ENCODE assay signal across 11 mouse cellular contexts in genomic region chr14:50976674-50977073, GRCm38 (mm10). TPM values are rescaled to one million over a fixed set of nuclear protein-coding genes. Genes with fewer than 3 reads are reported as not detected.
DNase-seq lines count a peak whose midpoint lies in the region; ATAC-seq and TF ChIP-seq lines count a peak whose summit lies in the region.
"Had no signal": no experiment of that assay in that cellular context is flagged by ENCODE, and none has a peak within 500 bp of the region (broad histone marks: within the 10 kb centered on the region; RNA-seq: fewer than 3 reads in every experiment).

No protein-coding gene starts in this region.

- peak overlapping the region; percentile 26 for H3K4me2 ChIP-seq in heart, embryonic 15.5 days

- peaks cover 3% of the 10 kb centered on the region for H3K36me3 ChIP-seq in heart, adult 2 months (ENCODE audit: control insufficient read depth, insufficient read depth, low read length)
- H3K36me3 ChIP-seq in heart, embryonic 15.5 days = no peaks in the 10 kb centered on the region

- WGBS in heart, adult 2 months = 25% methylated on average over 9 of the region's 9 CpGs
- WGBS in heart, embryonic 15.5 days = 27% methylated on average over 9 of the region's 9 CpGs

- no peaks in the 10 kb centered on the region for H3K9me3 ChIP-seq in heart, embryonic 15.5 days (replicated peaks)

- TF ChIP-seq EP300 in heart, adult 2 months (IDR thresholded peaks at IDR 0.05; ENCODE audit: insufficient read depth, low read depth, low read length) = no peak

- ATAC-seq in heart, embryonic 15.5 days (replicated peaks; ENCODE audit: insufficient number of reproducible peaks, insufficient read depth, low FRiP score, low read depth) = 0 out of 2 replicates have a peak, but pooled peaks have one; percentile 32

- H3K79me2 ChIP-seq in heart, adult 2 months (replicated peaks; ENCODE audit: control insufficient read depth, insufficient read depth, low read length) = no peaks in the 10 kb centered on the region

- no peak overlapping the region for H3K4me3 ChIP-seq in heart, adult 2 months
- no peak overlapping the region for H3K4me3 ChIP-seq in cortical plate, adult 2 months (ENCODE audit: insufficient read depth, low read length)
- H3K4me3 ChIP-seq in heart, embryonic 15.5 days = no peak overlapping the region

- no peak overlapping the region; the same call in 1 of the 2 replicates for H3K27ac ChIP-seq in heart, adult 2 months
- no peak overlapping the region for H3K27ac ChIP-seq in cortical plate, adult 2 months (ENCODE audit: insufficient read depth, low read length)
- no peak overlapping the region for H3K27ac ChIP-seq in heart, embryonic 15.5 days
- H3K27ac ChIP-seq: macrophage had no signal

- TF ChIP-seq CTCF in heart, adult 2 months (IDR thresholded peaks at IDR 0.05) = peak; percentile 70
- 0 out of 2 replicates have a peak, but pooled peaks have one; percentile 6 for TF ChIP-seq CTCF in cortical plate, adult 2 months (IDR thresholded peaks at IDR 0.05; ENCODE audit: extremely low read depth, insufficient read depth, low read length)

- intact Hi-C loops in heart, adult 2 months (cut with DNase I) = loop anchor here (1.0 to 2.0 kb wide), 2 partner anchors 46 to 87 kb away; no protein-coding TSS in a partner anchor
- intact Hi-C loops in heart, postnatal 14 days (cut with DNase I) = loop anchor here (1.0 to 2.0 kb wide), 2 partner anchors 46 to 88 kb away; no protein-coding TSS in a partner anchor

- peak in 1 of 2 experiments; percentile 36 for DNase-seq in heart, adult 2 months
- no peak for DNase-seq in heart, postnatal 14 days
- DNase-seq in lung, postnatal 36 days = peak; percentile 35
- no peak for DNase-seq in layer of hippocampus, adult 9-10 months (ENCODE audit: low spot score)
- no peak for DNase-seq in cerebellum, adult 18-20 months
- DNase-seq in retina, postnatal 1 day = no peak

- TF ChIP-seq POLR2A in heart, adult 2 months (IDR thresholded peaks at IDR 0.05; ENCODE audit: insufficient read depth, low read depth, low read length) = no peak
- no peak for TF ChIP-seq POLR2A in cortical plate, adult 2 months (IDR thresholded peaks at IDR 0.05; ENCODE audit: extremely low read depth, insufficient read depth, low read length)

- peak overlapping the region; percentile 17 for H3K9ac ChIP-seq in heart, adult 2 months (ENCODE audit: low read depth, low read length)
- H3K9ac ChIP-seq in heart, embryonic 15.5 days = no peak overlapping the region

- H3K27me3 ChIP-seq in heart, adult 2 months (ENCODE audit: control insufficient read depth, insufficient read depth, low read length) = no peaks in the 10 kb centered on the region
- no peaks in the 10 kb centered on the region for H3K27me3 ChIP-seq in heart, embryonic 15.5 days

- H3K4me1 ChIP-seq in heart, adult 2 months (ENCODE audit: control insufficient read depth, insufficient read depth, low read length) = peaks cover 12% of the 10 kb centered on the region
- H3K4me1 ChIP-seq in cortical plate, adult 2 months (ENCODE audit: control insufficient read depth, insufficient read depth, low read length) = no peaks in the 10 kb centered on the region
- H3K4me1 ChIP-seq in heart, embryonic 15.5 days (replicated peaks) = peaks cover 5% of the 10 kb centered on the region; the same call in 1 of the 2 replicates

RNA-seq across cellular contexts. Expression of gene Pnp2, which starts 20.9 kb away (rescaled TPM):
- total RNA-seq in heart, adult 2 months (2021) = under 1 TPM; 0.52 to 0.75 TPM
- 0.53 and 1.1 TPM in 2 replicates for polyA plus RNA-seq in heart, adult 2 months (2012; rRNA removed)
- total RNA-seq in heart, postnatal 14 days (2021) = 1 to 10 TPM in 1 of 2 experiments, under 1 TPM in 1; 0.39 to 1.2 TPM
- polyA plus RNA-seq in cortical plate, adult 2 months (2012; rRNA removed) = 0.87 and 1.4 TPM in 2 replicates
- 0.18 and 0.41 TPM in 2 replicates for polyA plus RNA-seq in heart, embryonic 15.5 days (2015; fragmentation: Nextera tagmentation; extraction: Ambion mirVana)
- polyA plus RNA-seq: stomach, embryonic 14.5 days had no signal

RNA-seq across cellular contexts. Expression of gene Rnase10, which starts 30.9 kb away (rescaled TPM):
- total RNA-seq in heart, adult 2 months (2021) = under 1 TPM in 1 of 2 experiments, not detected in 1; 0.61 TPM
- 0.21 and 0.38 TPM in 2 replicates for polyA plus RNA-seq in heart, adult 2 months (2012; rRNA removed)
- under 1 TPM in 1 of 2 experiments, not detected in 1; 0.22 TPM for total RNA-seq in heart, postnatal 14 days (2021)
- polyA plus RNA-seq in cortical plate, adult 2 months (2012; rRNA removed) = 0.08 and 0.19 TPM in 2 replicates
- 0.36 and 0.42 TPM in 2 replicates for polyA plus RNA-seq in heart, embryonic 15.5 days (2015; fragmentation: Nextera tagmentation; extraction: Ambion mirVana)
- total RNA-seq: hematopoietic stem cell, adult 5-6 weeks had no signal
- polyA plus RNA-seq: macrophage; stomach, embryonic 14.5 days had no signal

RNA-seq across cellular contexts. Expression of gene Gm49342, which starts 32.4 kb away (rescaled TPM):
- 10 to 100 TPM; 11.3 to 12.1 TPM for total RNA-seq in heart, adult 2 months (2021)
- polyA plus RNA-seq in heart, adult 2 months (2012; rRNA removed) = 13.4 and 23.4 TPM in 2 replicates
- total RNA-seq in heart, postnatal 14 days (2021) = 10 to 100 TPM; 11.1 to 13.0 TPM
- polyA plus RNA-seq in cortical plate, adult 2 months (2012; rRNA removed) = 24.8 and 28.5 TPM in 2 replicates
- polyA plus RNA-seq in heart, embryonic 15.5 days (2015; fragmentation: Nextera tagmentation; extraction: Ambion mirVana) = not detected in 2 replicates
- polyA plus RNA-seq: stomach, embryonic 14.5 days had no signal

RNA-seq across cellular contexts. Expression of gene Pnp, which starts 45.8 kb away (rescaled TPM):
- 10 to 100 TPM; 14.4 to 18.1 TPM for total RNA-seq in heart, adult 2 months (2021)
- 17.2 and 25.4 TPM in 2 replicates for polyA plus RNA-seq in heart, adult 2 months (2012; rRNA removed)
- 10 to 100 TPM; 15.6 to 17.3 TPM for total RNA-seq in heart, postnatal 14 days (2021)
- 29.3 and 31.3 TPM in 2 replicates for polyA plus RNA-seq in cortical plate, adult 2 months (2012; rRNA removed)
- 29.6 and 37.3 TPM in 2 replicates for polyA plus RNA-seq in heart, embryonic 15.5 days (2015; fragmentation: Nextera tagmentation; extraction: Ambion mirVana)

RNA-seq across cellular contexts. Expression of gene Pip4p1, which starts 46.0 kb away (rescaled TPM):
- 10 to 100 TPM; 18.6 to 27.8 TPM for total RNA-seq in heart, adult 2 months (2021)
- polyA plus RNA-seq in heart, adult 2 months (2012; rRNA removed) = 30.5 and 54.4 TPM in 2 replicates
- total RNA-seq in heart, postnatal 14 days (2021) = 10 to 100 TPM; 19.2 to 21.8 TPM
- polyA plus RNA-seq in cortical plate, adult 2 months (2012; rRNA removed) = 169 and 177 TPM in 2 replicates
- 29.8 and 39.6 TPM in 2 replicates for polyA plus RNA-seq in heart, embryonic 15.5 days (2015; fragmentation: Nextera tagmentation; extraction: Ambion mirVana)

Comparison
In these comparisons a context has a peak if more than half of its experiments do, and no peak if none do; other contexts are left out.
1. RNA of gene Gm49342, which starts 32.4 kb away (polyA plus RNA-seq): 24.8 to 28.5 TPM in cortical plate, adult 2 months and 13.4 to 23.4 TPM in heart, adult 2 months; not detected in heart, embryonic 15.5 days; every median in the first group is over 10 times any median in the second.